Mouse (Mus musculus): Measurements from ENCODE around the gene Cga. TPM values are rescaled to one million over a fixed set of nuclear protein-coding genes. Genes with fewer than 3 reads are reported as not detected.
A peak's percentile ranks its signal among the peaks of the same experiment; 100 is the strongest.

Cga gene
- polyA plus RNA-seq, 1 experiment from 2014 or later: not detected

GRCm38 (mm10) chr4:34885631-34886351 is 7.8 kb upstream of the Cga start:
- Histone ChIP-seq H3K4me2 (ENCODE audit: low read depth, low read length) (peak overlapping the region; percentile 69), H3K4me1 (ENCODE audit: control insufficient read depth, insufficient read depth, low read length) (peaks cover 28% of the 10 kb centered on the region), H3K4me3 (ENCODE audit: low read length) (peak overlapping the region; percentile 64), H3K9me3 (replicated peaks; ENCODE audit: control insufficient read depth, low read length) (no peaks in the 10 kb centered on the region), H3K27me3 (ENCODE audit: control insufficient read depth, insufficient read depth, low read length) (peaks cover 4% of the 10 kb centered on the region), H3K27ac (ENCODE audit: low read length) (peak overlapping the region; percentile 79), H3K36me3 (ENCODE audit: control insufficient read depth, insufficient read depth) (no peaks in the 10 kb centered on the region), H3K9ac (ENCODE audit: low read length) (peak overlapping the region; percentile 77)
- no peak for ATAC-seq (replicated peaks; ENCODE audit: extremely low read depth, insufficient read depth, low FRiP score)
- 43% methylated on average over 9 of the region's 9 CpGs for WGBS

DNA sequence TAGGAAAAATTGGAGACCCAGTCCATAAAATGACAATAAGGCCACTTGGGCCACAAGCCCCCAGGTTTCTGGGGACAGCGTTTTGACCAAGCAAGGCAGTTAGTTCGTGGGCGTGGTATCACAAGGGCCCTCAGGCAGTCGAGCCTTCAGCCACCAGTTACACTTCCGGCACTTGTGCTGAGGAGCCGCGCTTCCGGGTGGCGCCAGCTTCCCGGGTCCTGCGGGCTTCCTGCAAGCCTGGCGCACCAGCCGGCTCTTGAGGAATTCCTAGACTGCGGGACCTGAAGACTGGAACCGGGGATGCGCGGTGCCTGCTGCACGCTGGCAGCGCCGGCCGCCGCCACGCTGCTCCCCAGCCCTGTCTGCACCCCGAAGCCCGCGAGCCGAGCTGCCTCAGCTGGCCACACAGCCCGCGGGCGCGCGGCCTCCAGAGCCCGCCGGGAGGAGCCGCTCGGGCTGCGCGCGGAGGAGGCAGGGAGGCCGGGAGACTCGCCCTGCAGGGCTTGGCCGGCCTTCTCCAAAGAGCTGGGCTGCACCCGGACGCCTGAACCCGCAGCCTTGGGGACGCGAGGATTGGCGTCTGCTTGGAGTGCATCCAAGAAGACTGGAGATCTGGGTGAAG is 7.0 kb upstream of the Cga start:
- H3K4me3 ChIP-seq (ENCODE audit: low read length): peak overlapping the region; percentile 64
- H3K9me3 ChIP-seq (replicated peaks; ENCODE audit: control insufficient read depth, low read length): no peaks in the 10 kb centered on the region
- peaks cover 8% of the 10 kb centered on the region for H3K27me3 ChIP-seq (ENCODE audit: control insufficient read depth, insufficient read depth, low read length)
- peak overlapping the region; percentile 69 for H3K4me2 ChIP-seq (ENCODE audit: low read depth, low read length)
- no peaks in the 10 kb centered on the region for H3K36me3 ChIP-seq (ENCODE audit: control insufficient read depth, insufficient read depth)
- peak overlapping the region; percentile 79 for H3K27ac ChIP-seq (ENCODE audit: low read length)
- WGBS: under 1% methylated on average over 47 of the region's 48 CpGs
- peak overlapping the region; percentile 77 for H3K9ac ChIP-seq (ENCODE audit: low read length)
- H3K4me1 ChIP-seq (ENCODE audit: control insufficient read depth, insufficient read depth, low read length): peaks cover 21% of the 10 kb centered on the region
- ATAC-seq (replicated peaks; ENCODE audit: extremely low read depth, insufficient read depth, low FRiP score): peak; percentile 73

DNA sequence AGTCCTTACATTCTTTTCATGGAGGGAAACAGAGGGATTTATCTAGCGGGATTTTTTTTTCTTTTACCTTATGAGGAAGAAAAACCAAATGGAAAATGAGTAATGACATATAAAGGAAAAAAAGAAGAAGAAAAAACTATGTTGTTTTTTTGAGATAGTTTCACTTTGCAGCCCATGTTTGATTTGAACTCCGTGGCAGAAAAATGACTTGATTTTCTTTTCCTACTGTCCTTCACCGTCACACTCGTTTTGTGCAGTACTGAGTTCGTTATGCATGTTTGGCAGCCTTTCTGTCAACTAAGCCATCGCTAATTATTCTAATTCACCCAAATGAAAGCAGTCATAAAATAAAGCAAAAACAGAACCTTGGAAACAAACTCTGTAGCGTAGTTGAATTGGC is 6.3 kb upstream of the Cga start:
- H3K4me2 ChIP-seq (ENCODE audit: low read depth, low read length): peak overlapping the region; percentile 69
- peaks cover 19% of the 10 kb centered on the region for H3K4me1 ChIP-seq (ENCODE audit: control insufficient read depth, insufficient read depth, low read length)
- WGBS: 16% methylated on average over 7 of the region's 7 CpGs
- H3K36me3 ChIP-seq (ENCODE audit: control insufficient read depth, insufficient read depth): no peaks in the 10 kb centered on the region
- no peaks in the 10 kb centered on the region for H3K9me3 ChIP-seq (replicated peaks; ENCODE audit: control insufficient read depth, low read length)
- peak overlapping the region; percentile 77 for H3K9ac ChIP-seq (ENCODE audit: low read length)
- H3K27ac ChIP-seq (ENCODE audit: low read length): peak overlapping the region; percentile 79
- no peak for ATAC-seq (replicated peaks; ENCODE audit: extremely low read depth, insufficient read depth, low FRiP score)
- H3K4me3 ChIP-seq (ENCODE audit: low read length): peak overlapping the region; percentile 64
- peaks cover 8% of the 10 kb centered on the region for H3K27me3 ChIP-seq (ENCODE audit: control insufficient read depth, insufficient read depth, low read length)

GRCm38 (mm10) chr4:34889101-34889811 is 4.3 kb upstream of the Cga start:
- no peak for ATAC-seq (replicated peaks; ENCODE audit: extremely low read depth, insufficient read depth, low FRiP score)
- H3K4me3 ChIP-seq (ENCODE audit: low read length): no peak overlapping the region
- WGBS: 13% methylated on average over 15 of the region's 15 CpGs

GRCm38 (mm10) chr4:34889812-34890185 is 3.8 kb upstream of the Cga start:
- Histone ChIP-seq H3K4me3 (ENCODE audit: low read length) (no peak overlapping the region), H3K9ac (ENCODE audit: low read length) (no peak overlapping the region), H3K4me2 (ENCODE audit: low read depth, low read length) (no peak overlapping the region), H3K36me3 (ENCODE audit: control insufficient read depth, insufficient read depth) (no peaks in the 10 kb centered on the region), H3K27me3 (ENCODE audit: control insufficient read depth, insufficient read depth, low read length) (peaks cover 8% of the 10 kb centered on the region), H3K4me1 (ENCODE audit: control insufficient read depth, insufficient read depth, low read length) (peaks cover 12% of the 10 kb centered on the region), H3K27ac (ENCODE audit: low read length) (no peak overlapping the region), H3K9me3 (replicated peaks; ENCODE audit: control insufficient read depth, low read length) (no peaks in the 10 kb centered on the region)
- no peak for ATAC-seq (replicated peaks; ENCODE audit: extremely low read depth, insufficient read depth, low FRiP score)
- 15% methylated on average over 2 of the region's 2 CpGs for WGBS

More at GRCm38 (mm10) chr4:34889101-34889811, 4.3 kb upstream of the Cga start:
- Histone ChIP-seq H3K27ac (ENCODE audit: low read length) (no peak overlapping the region), H3K4me2 (ENCODE audit: low read depth, low read length) (no peak overlapping the region), H3K9ac (ENCODE audit: low read length) (no peak overlapping the region), H3K4me1 (ENCODE audit: control insufficient read depth, insufficient read depth, low read length) (peaks cover 12% of the 10 kb centered on the region), H3K36me3 (ENCODE audit: control insufficient read depth, insufficient read depth) (no peaks in the 10 kb centered on the region), H3K9me3 (replicated peaks; ENCODE audit: control insufficient read depth, low read length) (no peaks in the 10 kb centered on the region), H3K27me3 (ENCODE audit: control insufficient read depth, insufficient read depth, low read length) (peaks cover 8% of the 10 kb centered on the region)

DNA sequence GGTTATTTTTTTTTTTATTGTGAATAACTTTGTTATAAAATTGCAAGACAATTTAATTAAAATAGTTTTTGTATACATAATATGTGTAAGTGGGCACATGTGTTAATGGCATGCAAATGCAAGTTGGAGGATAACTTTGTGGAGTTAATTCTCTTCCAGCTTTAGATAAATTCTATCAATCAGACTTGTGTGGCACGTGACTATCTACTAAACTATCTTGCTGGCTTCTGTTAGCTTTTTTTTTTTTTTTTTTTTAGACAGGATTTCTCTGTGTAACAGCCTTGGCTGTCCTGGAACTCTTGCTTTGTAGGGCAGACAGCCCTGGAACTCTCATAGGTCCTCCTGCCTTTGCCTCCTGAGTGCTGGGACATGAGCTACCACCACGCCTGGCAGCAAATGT is 4.9 kb downstream of the Cga start:
- no peak overlapping the region for H3K4me2 ChIP-seq (ENCODE audit: low read depth, low read length)
- H3K36me3 ChIP-seq (ENCODE audit: control insufficient read depth, insufficient read depth): no peaks in the 10 kb centered on the region
- H3K4me1 ChIP-seq (ENCODE audit: control insufficient read depth, insufficient read depth, low read length): no peaks in the 10 kb centered on the region
- H3K9ac ChIP-seq (ENCODE audit: low read length): no peak overlapping the region
- no peaks in the 10 kb centered on the region for H3K9me3 ChIP-seq (replicated peaks; ENCODE audit: control insufficient read depth, low read length)
- ATAC-seq (replicated peaks; ENCODE audit: extremely low read depth, insufficient read depth, low FRiP score): no peak
- H3K4me3 ChIP-seq (ENCODE audit: low read length): no peak overlapping the region
- H3K27ac ChIP-seq (ENCODE audit: low read length): no peak overlapping the region
- 63% methylated on average over 2 of the region's 2 CpGs for whole genome bisulfite sequencing
- no peaks in the 10 kb centered on the region for H3K27me3 ChIP-seq (ENCODE audit: control insufficient read depth, insufficient read depth, low read length)

DNA sequence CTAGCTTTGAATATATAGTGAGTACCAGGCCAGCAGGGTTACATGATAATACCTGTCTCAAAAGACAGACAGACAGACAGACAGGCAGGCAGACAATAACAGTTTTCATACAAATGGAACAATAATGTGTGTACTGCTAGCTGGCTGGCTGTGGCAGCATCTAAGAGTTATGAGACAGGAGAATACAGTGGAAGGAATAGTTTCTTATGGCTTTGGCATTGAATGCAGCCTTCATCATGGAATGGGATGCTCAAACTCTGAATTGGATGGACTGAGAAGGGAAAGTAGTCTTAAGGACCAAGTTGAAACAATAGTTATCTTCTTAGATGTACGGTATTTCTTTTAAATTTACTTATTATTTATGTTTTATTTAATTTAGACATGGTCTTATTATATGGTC is 5.7 kb downstream of the Cga start:
- no peaks in the 10 kb centered on the region for H3K27me3 ChIP-seq (ENCODE audit: control insufficient read depth, insufficient read depth, low read length)
- no peak overlapping the region for H3K27ac ChIP-seq (ENCODE audit: low read length)
- WGBS: 79% methylated on average over 1 of the region's 1 CpGs
- H3K4me3 ChIP-seq (ENCODE audit: low read length): no peak overlapping the region
- ATAC-seq (replicated peaks; ENCODE audit: extremely low read depth, insufficient read depth, low FRiP score): no peak
- H3K4me2 ChIP-seq (ENCODE audit: low read depth, low read length): no peak overlapping the region
- H3K36me3 ChIP-seq (ENCODE audit: control insufficient read depth, insufficient read depth): no peaks in the 10 kb centered on the region
- no peaks in the 10 kb centered on the region for H3K4me1 ChIP-seq (ENCODE audit: control insufficient read depth, insufficient read depth, low read length)
- no peaks in the 10 kb centered on the region for H3K9me3 ChIP-seq (replicated peaks; ENCODE audit: control insufficient read depth, low read length)
- H3K9ac ChIP-seq (ENCODE audit: low read length): no peak overlapping the region

GRCm38 (mm10) chr4:34900155-34900554 is 6.6 kb downstream of the Cga start:
- Histone ChIP-seq H3K9me3 (replicated peaks; ENCODE audit: control insufficient read depth, low read length) (no peaks in the 10 kb centered on the region), H3K9ac (ENCODE audit: low read length) (no peak overlapping the region), H3K27ac (ENCODE audit: low read length) (no peak overlapping the region), H3K27me3 (ENCODE audit: control insufficient read depth, insufficient read depth, low read length) (no peaks in the 10 kb centered on the region), H3K4me3 (ENCODE audit: low read length) (no peak overlapping the region), H3K36me3 (ENCODE audit: control insufficient read depth, insufficient read depth) (no peaks in the 10 kb centered on the region), H3K4me2 (ENCODE audit: low read depth, low read length) (no peak overlapping the region), H3K4me1 (ENCODE audit: control insufficient read depth, insufficient read depth, low read length) (no peaks in the 10 kb centered on the region)
- 58% methylated on average over 9 of the region's 9 CpGs for WGBS
- no peak for ATAC-seq (replicated peaks; ENCODE audit: extremely low read depth, insufficient read depth, low FRiP score)

DNA sequence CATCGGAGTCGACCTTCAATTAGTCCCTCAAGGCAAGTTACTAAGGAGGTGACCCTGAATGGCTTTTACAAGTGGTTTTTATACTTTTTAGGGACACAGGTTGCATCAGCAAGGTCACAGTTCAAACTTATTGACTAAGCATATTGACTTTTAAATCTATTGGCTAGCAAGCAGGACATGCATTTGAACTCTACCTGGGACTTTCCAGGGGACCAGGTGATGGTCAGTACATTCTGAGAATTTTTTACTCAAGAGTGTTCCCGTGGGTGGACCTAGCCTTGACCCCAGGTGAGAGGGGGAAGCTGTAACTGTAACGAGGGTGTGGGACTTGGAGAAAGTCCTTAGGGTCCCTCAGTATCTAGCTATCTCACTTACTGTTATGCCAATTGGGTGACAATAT is 7.6 kb downstream of the Cga start:
- no peaks in the 10 kb centered on the region for H3K9me3 ChIP-seq (replicated peaks; ENCODE audit: control insufficient read depth, low read length)
- H3K4me3 ChIP-seq (ENCODE audit: low read length): no peak overlapping the region
- no peak overlapping the region for H3K4me2 ChIP-seq (ENCODE audit: low read depth, low read length)
- ATAC-seq (replicated peaks; ENCODE audit: extremely low read depth, insufficient read depth, low FRiP score): no peak
- no peaks in the 10 kb centered on the region for H3K36me3 ChIP-seq (ENCODE audit: control insufficient read depth, insufficient read depth)
- 75% methylated on average over 4 of the region's 4 CpGs for WGBS
- H3K27ac ChIP-seq (ENCODE audit: low read length): no peak overlapping the region
- no peak overlapping the region for H3K9ac ChIP-seq (ENCODE audit: low read length)
- H3K4me1 ChIP-seq (ENCODE audit: control insufficient read depth, insufficient read depth, low read length): no peaks in the 10 kb centered on the region
- H3K27me3 ChIP-seq (ENCODE audit: control insufficient read depth, insufficient read depth, low read length): no peaks in the 10 kb centered on the region

Data from heart, embryonic 16.5 days (tissue).